Mouse (Mus musculus): ENCODE data around the gene Sigmar1.
A peak's percentile ranks its signal among the peaks of the same experiment; 100 is the strongest.
"Not testable (repeated sequence)": the region's sequence is repeated elsewhere in the genome, so short reads cannot be mapped to it uniquely, and the experiment has no call there.

Gene Sigmar1

GRCm38 (mm10) chr4:41710229-41710628 is 45.7 kb downstream of the Sigmar1 start:
- DNase-seq (ENCODE audit: low spot score) = no peak

GRCm38 (mm10) chr4:41708192-41708745 is 47.7 kb downstream of the Sigmar1 start:
- DNase-seq (ENCODE audit: low spot score) = peak; percentile 89

- peak; percentile 84 for DNase-seq (ENCODE audit: low spot score)
These were observed 48.9 kb downstream of the Sigmar1 start for GRCm38 (mm10) chr4:41707011-41707535.

- no peak for DNase-seq (ENCODE audit: low spot score)
These were observed 49.8 kb downstream of the Sigmar1 start for GRCm38 (mm10) chr4:41705922-41706754.

GRCm38 (mm10) chr4:41704651-41705050 is 51.3 kb downstream of the Sigmar1 start:
- DNase-seq (ENCODE audit: low spot score) = no peak

GRCm38 (mm10) chr4:41702226-41702625 is 53.7 kb downstream of the Sigmar1 start:
- DNase-seq (ENCODE audit: low spot score) = not testable (repeated sequence)

GRCm38 (mm10) chr4:41700224-41700623 is 55.7 kb downstream of the Sigmar1 start:
- not testable (repeated sequence) for DNase-seq (ENCODE audit: low spot score)

- not testable (repeated sequence) for DNase-seq (ENCODE audit: low spot score)
These were observed 56.2 kb downstream of the Sigmar1 start, which contains the start of gene Il11ra1 for GRCm38 (mm10) chr4:41699783-41700182. Gene Il11ra1, plus strand, starts transcription at chr4:41699989.

GRCm38 (mm10) chr4:41698421-41699016 is 57.4 kb downstream of the Sigmar1 start:
- DNase-seq (ENCODE audit: low spot score) = not testable (repeated sequence)

GRCm38 (mm10) chr4:41696930-41697841 is 58.8 kb downstream of the Sigmar1 start, which contains the start of gene Cntfr:
Gene Cntfr, minus strand, starts transcription at chr4:41697089.
- peak; percentile 82 for DNase-seq (ENCODE audit: low spot score)

GRCm38 (mm10) chr4:41696452-41696851 is 59.5 kb downstream of the Sigmar1 start:
- not testable (repeated sequence) for DNase-seq (ENCODE audit: low spot score)

GRCm38 (mm10) chr4:41695800-41696199 is 60.2 kb downstream of the Sigmar1 start:
- not testable (repeated sequence) for DNase-seq (ENCODE audit: low spot score)

GRCm38 (mm10) chr4:41693511-41693910 is 62.4 kb downstream of the Sigmar1 start:
- not testable (repeated sequence) for DNase-seq (ENCODE audit: low spot score)

GRCm38 (mm10) chr4:41690014-41690413 is 65.9 kb downstream of the Sigmar1 start:
- DNase-seq (ENCODE audit: low spot score) = not testable (repeated sequence)

GRCm38 (mm10) chr4:41688562-41688961 is 67.4 kb downstream of the Sigmar1 start:
- not testable (repeated sequence) for DNase-seq (ENCODE audit: low spot score)

All from retina, embryonic 14.5 days (tissue).